Mouse (Mus musculus): ENCODE results near the gene Mrto4. TPM values are rescaled to one million over a fixed set of nuclear protein-coding genes. Genes with fewer than 3 reads are reported as not detected.

Mrto4 gene
- polyA plus RNA-seq, 1 experiment from 2014 or later = 36.1 TPM

- no peak for ATAC-seq
- Histone ChIP-seq H3K4me3 (ENCODE audit: low read depth, low read length) (no peak overlapping the region), H3K4me2 (replicated peaks; ENCODE audit: low read depth, low read length) (peak overlapping the region; percentile 87; the same call in 1 of the 2 replicates), H3K27ac (ENCODE audit: low read length) (no peak overlapping the region), H3K4me1 (ENCODE audit: insufficient read depth, low read depth, low read length) (peaks cover 14% of the 10 kb centered on the region; the same call in 1 of the 2 replicates), H3K9ac (replicated peaks; ENCODE audit: low read depth) (0 out of 2 replicates have a peak overlapping the region, but pooled peaks have one; percentile 16), H3K27me3 (replicated peaks; ENCODE audit: insufficient read depth, low read length) (no peaks in the 10 kb centered on the region), H3K36me3 (ENCODE audit: insufficient read depth, low read length) (no peaks in the 10 kb centered on the region), H3K9me3 (ENCODE audit: low read length) (no peaks in the 10 kb centered on the region)
- WGBS = 58% methylated on average over 7 of the region's 7 CpGs
- DNase-seq (ENCODE audit: low spot score) = no peak
- TF ChIP-seq CTCF (IDR thresholded peaks at IDR 0.05) (no peak), EP300 (IDR thresholded peaks at IDR 0.05) (no peak)
Measured at GRCm38 (mm10) chr4:139382231-139382630, 29.9 kb upstream of the Mrto4 start.

DNA sequence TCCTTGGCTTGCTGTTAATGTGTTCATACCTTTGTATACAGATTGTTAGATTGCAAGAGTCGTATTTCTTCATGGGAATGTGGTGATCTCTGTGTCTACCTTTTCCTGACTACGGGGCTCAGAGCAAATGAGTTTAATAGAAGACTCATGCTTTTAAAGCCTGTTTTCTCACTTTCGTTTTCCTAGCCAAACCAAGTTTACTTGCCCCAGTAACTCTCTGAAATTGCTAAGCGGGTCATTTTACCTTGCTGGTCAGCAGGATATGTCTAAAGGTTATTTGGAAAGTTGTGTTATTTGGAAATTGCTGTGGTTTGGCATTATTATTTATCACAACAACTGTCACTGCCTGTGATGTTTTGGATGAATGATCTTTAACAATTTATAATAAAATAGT, 29.1 kb upstream of the Mrto4 start:
- Histone ChIP-seq H3K4me2 (replicated peaks; ENCODE audit: low read depth, low read length) (peak overlapping the region; percentile 87), H3K4me1 (ENCODE audit: insufficient read depth, low read depth, low read length) (peaks cover 13% of the 10 kb centered on the region; the same call in 1 of the 2 replicates), H3K9me3 (ENCODE audit: low read length) (no peaks in the 10 kb centered on the region), H3K9ac (replicated peaks; ENCODE audit: low read depth) (peak overlapping the region; percentile 82; the same call in 1 of the 2 replicates), H3K27me3 (replicated peaks; ENCODE audit: insufficient read depth, low read length) (no peaks in the 10 kb centered on the region), H3K4me3 (ENCODE audit: low read depth, low read length) (peak overlapping the region; percentile 92), H3K27ac (ENCODE audit: low read length) (no peak overlapping the region), H3K36me3 (ENCODE audit: insufficient read depth, low read length) (no peaks in the 10 kb centered on the region)
- ATAC-seq (no peak), DNase-seq (ENCODE audit: low spot score) (no peak)
- WGBS = 41% methylated on average over 4 of the region's 4 CpGs
- TF ChIP-seq CTCF (IDR thresholded peaks at IDR 0.05) = no peak
- no peak for TF ChIP-seq EP300 (IDR thresholded peaks at IDR 0.05)

GRCm38 (mm10) chr4:139380775-139381451, 28.5 kb upstream of the Mrto4 start:
- H3K27me3 ChIP-seq (replicated peaks; ENCODE audit: insufficient read depth, low read length) = no peaks in the 10 kb centered on the region
- no peak for TF ChIP-seq CTCF (IDR thresholded peaks at IDR 0.05)
- 0 out of 2 replicates have a peak, but pooled peaks have one; percentile 12 for TF ChIP-seq EP300 (IDR thresholded peaks at IDR 0.05)
- H3K9me3 ChIP-seq (ENCODE audit: low read length) = no peaks in the 10 kb centered on the region
- H3K4me2 ChIP-seq (replicated peaks; ENCODE audit: low read depth, low read length) = peak overlapping the region; percentile 87
- peak overlapping the region; percentile 92 for H3K4me3 ChIP-seq (ENCODE audit: low read depth, low read length)
- WGBS = 2% methylated on average over 36 of the region's 44 CpGs
- ATAC-seq (peak; percentile 50), DNase-seq (ENCODE audit: low spot score) (peak; percentile 37)
- H3K4me1 ChIP-seq (ENCODE audit: insufficient read depth, low read depth, low read length) = peaks cover 10% of the 10 kb centered on the region; the same call in 1 of the 2 replicates
- H3K27ac ChIP-seq (ENCODE audit: low read length) = peak overlapping the region; percentile 83
- peak overlapping the region; percentile 82 for H3K9ac ChIP-seq (replicated peaks; ENCODE audit: low read depth)
- H3K36me3 ChIP-seq (ENCODE audit: insufficient read depth, low read length) = no peaks in the 10 kb centered on the region

GRCm38 (mm10) chr4:139380207-139380748, 27.9 kb upstream of the Mrto4 start:
- peak; percentile 99 for DNase-seq (ENCODE audit: low spot score)
- Histone ChIP-seq H3K9ac (replicated peaks; ENCODE audit: low read depth) (peak overlapping the region; percentile 82), H3K4me1 (ENCODE audit: insufficient read depth, low read depth, low read length) (peaks cover 10% of the 10 kb centered on the region; the same call in 1 of the 2 replicates), H3K4me2 (replicated peaks; ENCODE audit: low read depth, low read length) (peak overlapping the region; percentile 87), H3K4me3 (ENCODE audit: low read depth, low read length) (peak overlapping the region; percentile 92), H3K27me3 (replicated peaks; ENCODE audit: insufficient read depth, low read length) (no peaks in the 10 kb centered on the region), H3K27ac (ENCODE audit: low read length) (peak overlapping the region; percentile 90), H3K36me3 (ENCODE audit: insufficient read depth, low read length) (no peaks in the 10 kb centered on the region; the same call in 1 of the 2 replicates), H3K9me3 (ENCODE audit: low read length) (no peaks in the 10 kb centered on the region)
- TF ChIP-seq CTCF (IDR thresholded peaks at IDR 0.05) (no peak; the same call in 1 of the 2 replicates), EP300 (IDR thresholded peaks at IDR 0.05) (no peak)
- peak; percentile 97 for ATAC-seq
- WGBS = under 1% methylated on average over 52 of the region's 54 CpGs

DNA sequence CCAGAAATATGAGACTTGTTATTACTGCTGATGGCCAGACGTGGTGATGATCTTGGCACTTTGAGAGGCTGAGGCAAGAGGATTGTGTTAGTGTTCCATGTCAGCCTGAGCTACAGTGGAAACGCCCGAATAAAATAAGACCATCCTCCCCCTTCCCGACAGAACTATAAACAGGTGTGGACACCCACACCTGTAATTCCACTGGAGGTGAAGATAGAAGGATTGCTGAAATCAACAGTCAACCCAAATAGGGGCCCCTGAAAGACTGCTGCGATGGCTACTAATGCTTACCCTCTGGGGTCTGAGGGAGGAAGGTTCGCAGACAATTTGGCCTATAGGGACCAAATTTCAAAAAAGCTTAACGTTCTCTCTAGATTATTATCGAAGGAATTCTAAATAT, 27.3 kb upstream of the Mrto4 start:
- Histone ChIP-seq H3K9ac (replicated peaks; ENCODE audit: low read depth) (peak overlapping the region; percentile 79), H3K36me3 (ENCODE audit: insufficient read depth, low read length) (no peaks in the 10 kb centered on the region; the same call in 1 of the 2 replicates), H3K4me2 (replicated peaks; ENCODE audit: low read depth, low read length) (peak overlapping the region; percentile 71), H3K4me3 (ENCODE audit: low read depth, low read length) (peak overlapping the region; percentile 92), H3K27ac (ENCODE audit: low read length) (peak overlapping the region; percentile 90), H3K4me1 (ENCODE audit: insufficient read depth, low read depth, low read length) (peaks cover 10% of the 10 kb centered on the region; the same call in 1 of the 2 replicates), H3K27me3 (replicated peaks; ENCODE audit: insufficient read depth, low read length) (no peaks in the 10 kb centered on the region), H3K9me3 (ENCODE audit: low read length) (no peaks in the 10 kb centered on the region)
- 12% methylated on average over 8 of the region's 8 CpGs for WGBS
- DNase-seq (ENCODE audit: low spot score) = peak; percentile 25
- ATAC-seq = no peak
- TF ChIP-seq EP300 (IDR thresholded peaks at IDR 0.05) = no peak

DNA sequence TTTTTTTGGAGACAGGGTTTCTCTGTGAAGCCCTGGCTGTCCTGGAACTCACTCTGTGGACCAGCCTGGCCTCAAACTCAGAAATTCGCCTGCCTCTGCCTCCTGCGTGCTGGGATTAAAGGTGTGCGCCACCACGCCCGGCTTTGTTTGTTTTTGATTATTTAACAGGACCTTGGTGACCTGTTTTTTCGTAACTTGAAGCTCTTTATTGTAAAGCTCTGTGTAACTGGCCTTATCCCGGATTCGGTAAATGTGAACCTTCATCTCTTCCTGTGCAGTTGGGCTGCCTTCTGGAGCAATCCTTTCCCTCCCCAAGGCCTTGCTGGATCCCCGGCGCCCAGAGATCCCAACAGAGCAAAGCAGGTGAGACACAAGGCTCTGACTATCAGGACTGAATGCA, 21.2 kb upstream of the Mrto4 start:
- WGBS = 82% methylated on average over 10 of the region's 10 CpGs
- Histone ChIP-seq H3K9ac (replicated peaks; ENCODE audit: low read depth) (no peak overlapping the region), H3K27ac (ENCODE audit: low read length) (no peak overlapping the region), H3K9me3 (ENCODE audit: low read length) (no peaks in the 10 kb centered on the region), H3K4me1 (ENCODE audit: insufficient read depth, low read depth, low read length) (no peaks in the 10 kb centered on the region), H3K4me3 (ENCODE audit: low read depth, low read length) (no peak overlapping the region), H3K36me3 (ENCODE audit: insufficient read depth, low read length) (peaks cover 30% of the 10 kb centered on the region), H3K4me2 (replicated peaks; ENCODE audit: low read depth, low read length) (no peak overlapping the region), H3K27me3 (replicated peaks; ENCODE audit: insufficient read depth, low read length) (no peaks in the 10 kb centered on the region)
- DNase-seq (ENCODE audit: low spot score) = no peak
- no peak for TF ChIP-seq CTCF (IDR thresholded peaks at IDR 0.05)
- no peak for TF ChIP-seq EP300 (IDR thresholded peaks at IDR 0.05)
- ATAC-seq = no peak
